Mouse (Mus musculus) CH12.LX (cell line): ENCODE data around the gene Nags. TPM values are rescaled to one million over a fixed set of nuclear protein-coding genes. Genes with fewer than 3 reads are reported as not detected.

Source experiments
- DNase-seq: peaks from one replicate; pipeline ENCODE4 v3.0.0-alpha.2; 2013; ENCODE audit errors: extremely low read depth
- H3K27ac ChIP-seq: 2 replicates; pipeline ENCODE4 v1.5.1; 2012; ENCODE audit warnings: low read depth, mild to moderate bottlenecking, control low read depth, moderate library complexity; ENCODE audit not compliant: insufficient read depth
- H3K27me3 ChIP-seq: replicated peaks from 2 replicates; pipeline ENCODE3; 2012; ENCODE audit warnings: inconsistent platforms
- H3K36me3 ChIP-seq, 2 experiments: replicated peaks in 1 of 2; 2 replicates each; pipeline versions ENCODE3 to v1.6.1; 2012; ENCODE audit warnings: inconsistent platforms in 1 of 2, low read length in 1 of 2, mild to moderate bottlenecking in 1 of 2, mixed read lengths in 1 of 2, moderate library complexity in 1 of 2; ENCODE audit not compliant: control insufficient read depth in 1 of 2, insufficient read depth in 1 of 2
- H3K4me1 ChIP-seq, 2 experiments: 2 replicates each; pipeline ENCODE4 v1.6.1; 2012; ENCODE audit warnings: inconsistent platforms in 1 of 2, moderate library complexity in 1 of 2; ENCODE audit not compliant: insufficient read depth in 2 of 2, control insufficient read depth in 1 of 2
- H3K4me2 ChIP-seq: 2 replicates; pipeline ENCODE4 v1.6.1; 2012; ENCODE audit warnings: low read depth, mild to moderate bottlenecking, control low read depth; ENCODE audit not compliant: poor library complexity, insufficient read depth, severe bottlenecking
- H3K4me3 ChIP-seq, 3 experiments: fragments of 150-350 bp in 1 of 3; sonication (generic) in 1 of 3; replicated peaks in 1 of 3; 2 replicates each; pipeline versions ENCODE3 to v1.5.1; 2011 to 2012; ENCODE audit warnings: low read depth in 2 of 3, low read length in 2 of 3, mild to moderate bottlenecking in 2 of 3, moderate library complexity in 2 of 3, control low read depth in 1 of 3, improper control_type of control experiment in 1 of 3, inconsistent platforms in 1 of 3, mixed read lengths in 1 of 3; ENCODE audit not compliant: poor library complexity in 1 of 3
- H3K79me2 ChIP-seq: replicated peaks from 2 replicates; pipeline ENCODE4 v1.6.1; 2012; ENCODE audit warnings: mild to moderate bottlenecking, moderate library complexity; ENCODE audit not compliant: control insufficient read depth, poor library complexity, insufficient read depth, severe bottlenecking; ENCODE audit errors: extremely low read depth
- H3K9ac ChIP-seq: 2 replicates; pipeline ENCODE4 v1.6.1; 2012; ENCODE audit warnings: low read depth, mild to moderate bottlenecking, control low read depth, moderate library complexity; ENCODE audit not compliant: insufficient read depth
- H3K9me3 ChIP-seq: replicated peaks from 2 replicates; pipeline ENCODE3; 2012; ENCODE audit warnings: low read length, inconsistent platforms, mixed read lengths
- CHD2 ChIP-seq: IDR thresholded peaks from 2 replicates; pipeline ENCODE4 v1.6.1; 2011; ENCODE audit warnings: low read length, improper control_type of control experiment
- ELF1 ChIP-seq: IDR thresholded peaks from 2 replicates; pipeline ENCODE4 v1.6.1; 2014; ENCODE audit warnings: low read depth, mild to moderate bottlenecking, inconsistent platforms, low read length, improper control_type of control experiment
- EP300 ChIP-seq: IDR thresholded peaks from 2 replicates; pipeline ENCODE4 v1.6.1; 2011; ENCODE audit warnings: low read length, improper control_type of control experiment
- ETS1 ChIP-seq: conservative IDR thresholded peaks from 2 replicates; pipeline ENCODE4 v1.6.1; 2012; ENCODE audit warnings: low read depth, mild to moderate bottlenecking, inconsistent platforms, low read length, improper control_type of control experiment, moderate library complexity
- GABPA ChIP-seq: IDR thresholded peaks from 2 replicates; pipeline ENCODE4 v1.6.1; 2012; ENCODE audit warnings: low read depth, low read length, improper control_type of control experiment, inconsistent platforms; ENCODE audit not compliant: insufficient replicate concordance
- HCFC1 ChIP-seq: IDR thresholded peaks from 2 replicates; pipeline ENCODE4 v1.6.1; 2012; ENCODE audit warnings: low read depth, mild to moderate bottlenecking, inconsistent platforms, low read length, improper control_type of control experiment
- IRF4 ChIP-seq: IDR thresholded peaks from 2 replicates; pipeline ENCODE4 v1.6.1; 2014; ENCODE audit warnings: low read depth, mild to moderate bottlenecking, inconsistent platforms, low read length, improper control_type of control experiment
- JUN ChIP-seq: IDR thresholded peaks from 2 replicates; pipeline ENCODE4 v1.6.1; 2011; ENCODE audit warnings: low read depth, mild to moderate bottlenecking, low read length, improper control_type of control experiment, moderate library complexity; ENCODE audit not compliant: insufficient read depth
- JUND ChIP-seq: conservative IDR thresholded peaks from 2 replicates; pipeline ENCODE4 v1.6.1; 2011; ENCODE audit warnings: low read depth, low read length, improper control_type of control experiment
- KAT2A ChIP-seq: IDR thresholded peaks from 2 replicates; pipeline ENCODE4 v1.6.1; 2012; ENCODE audit warnings: low read length, improper control_type of control experiment, inconsistent platforms; ENCODE audit not compliant: insufficient replicate concordance
- MAX ChIP-seq: IDR thresholded peaks from 2 replicates; pipeline ENCODE4 v1.6.1; 2011; ENCODE audit warnings: low read length, improper control_type of control experiment
- MAZ ChIP-seq: IDR thresholded peaks from 2 replicates; pipeline ENCODE4 v1.6.1; 2012; ENCODE audit warnings: low read depth, mild to moderate bottlenecking, inconsistent platforms, low read length, improper control_type of control experiment, moderate library complexity
- MEF2A ChIP-seq: IDR thresholded peaks from 2 replicates; pipeline ENCODE4 v1.6.1; 2014; ENCODE audit warnings: low read depth, mild to moderate bottlenecking, inconsistent platforms, low read length, improper control_type of control experiment, borderline replicate concordance
- MYC ChIP-seq: IDR thresholded peaks from 2 replicates; pipeline ENCODE4 v1.6.1; 2011; ENCODE audit warnings: low read depth, mild to moderate bottlenecking, improper control_type of control experiment, low read length
- NELFE ChIP-seq: IDR thresholded peaks from 2 replicates; pipeline ENCODE4 v1.6.1; 2011; ENCODE audit warnings: low read depth, low read length, improper control_type of control experiment
- NRF1 ChIP-seq: IDR thresholded peaks from 2 replicates; pipeline ENCODE4 v1.6.1; 2014; ENCODE audit warnings: low read depth, mild to moderate bottlenecking, inconsistent platforms, low read length, improper control_type of control experiment, moderate library complexity
- PAX5 ChIP-seq: IDR thresholded peaks from 2 replicates; pipeline ENCODE4 v1.6.1; 2012; ENCODE audit warnings: low read length, inconsistent platforms, mixed read lengths
- POLR2AphosphoS2 ChIP-seq: IDR thresholded peaks from 2 replicates; pipeline ENCODE4 v1.6.1; 2011; ENCODE audit warnings: low read depth, low read length, improper control_type of control experiment
- RAD21 ChIP-seq: IDR thresholded peaks from 2 replicates; pipeline ENCODE4 v1.6.1; 2011; ENCODE audit warnings: low read depth, mild to moderate bottlenecking, low read length, improper control_type of control experiment, moderate library complexity
- RCOR1 ChIP-seq: conservative IDR thresholded peaks from 2 replicates; pipeline ENCODE4 v1.6.1; 2012; ENCODE audit warnings: low read depth, mild to moderate bottlenecking, inconsistent platforms, low read length, improper control_type of control experiment
- SIN3A ChIP-seq: IDR thresholded peaks from 2 replicates; pipeline ENCODE4 v1.6.1; 2012; ENCODE audit warnings: low read length, improper control_type of control experiment, inconsistent platforms
- SMC3 ChIP-seq: IDR thresholded peaks from 2 replicates; pipeline ENCODE4 v1.6.1; 2011; ENCODE audit warnings: low read depth, low read length, improper control_type of control experiment
- TBP ChIP-seq: conservative IDR thresholded peaks from 2 replicates; pipeline ENCODE4 v1.6.1; 2011; ENCODE audit warnings: low read depth, low read length, improper control_type of control experiment
- TCF12 ChIP-seq: IDR thresholded peaks from 2 replicates; pipeline ENCODE4 v1.6.1; 2014; ENCODE audit warnings: low read depth, mild to moderate bottlenecking, inconsistent platforms, low read length, improper control_type of control experiment
- UBTF ChIP-seq: IDR thresholded peaks from 2 replicates; pipeline ENCODE4 v1.6.1; 2012; ENCODE audit warnings: low read depth, mild to moderate bottlenecking, inconsistent platforms, low read length, improper control_type of control experiment, moderate library complexity
- USF2 ChIP-seq: conservative IDR thresholded peaks from 2 replicates; pipeline ENCODE4 v1.6.1; 2011; ENCODE audit warnings: low read depth, low read length, improper control_type of control experiment
- ZC3H11A ChIP-seq: IDR thresholded peaks from 2 replicates; pipeline ENCODE4 v1.6.1; 2012; ENCODE audit warnings: low read depth, mild to moderate bottlenecking, inconsistent platforms, low read length, improper control_type of control experiment
- ZKSCAN1 ChIP-seq: IDR thresholded peaks from 2 replicates; pipeline ENCODE4 v1.6.1; 2012; ENCODE audit warnings: low read depth, inconsistent platforms, low read length, improper control_type of control experiment, borderline replicate concordance
- ZMIZ1 ChIP-seq: IDR thresholded peaks from 2 replicates; pipeline ENCODE4 v1.6.1; 2012; ENCODE audit warnings: low read depth, mild to moderate bottlenecking, inconsistent platforms, low read length, improper control_type of control experiment
- ZNF384 ChIP-seq: IDR thresholded peaks from 2 replicates; pipeline ENCODE4 v1.6.1; 2012; ENCODE audit warnings: low read depth, low read length, improper control_type of control experiment, inconsistent platforms
- dilution Hi-C: fragments of 300-500 bp; cut with MboI; formaldehyde crosslinking; loops from 2 replicates; pipeline ENCODE4 v1.14.3; 2020; ENCODE audit warnings: low sequenced_read_pairs; ENCODE audit not compliant: extremely low pct_unique_long_range_greater_than_20kb, extremely low pct_ligation_motif_present
- in situ Hi-C: fragments of 300-500 bp; cut with MboI; formaldehyde crosslinking; loops from 3 replicates; pipeline ENCODE4 v1.14.3; 2019; ENCODE audit warnings: low sequenced_read_pairs, low pct_ligation_motif_present, low pct_unique_long_range_greater_than_20kb, mixed read lengths
- polyA plus RNA-seq: library from polyadenylated mRNA; unstranded; fragments of >175 nt; gene quantifications from 2 replicates; pipeline ENCODE4 v1.2.1, GENCODE M21; 2012; ENCODE audit warnings: low read depth; ENCODE audit not compliant: insufficient read length
- total RNA-seq, 2 experiments: library from RNA; depleted of rRNA; stranded (reverse); fragments of 300-350 nt in 1 of 2; fragments of >200 nt in 1 of 2; gene quantifications; 2 replicates each; pipeline ENCODE4 v1.2.3; 2012 to 2014

Gene Nags
- total and polyA plus RNA-seq, 3 experiments, result not detected

DNA sequence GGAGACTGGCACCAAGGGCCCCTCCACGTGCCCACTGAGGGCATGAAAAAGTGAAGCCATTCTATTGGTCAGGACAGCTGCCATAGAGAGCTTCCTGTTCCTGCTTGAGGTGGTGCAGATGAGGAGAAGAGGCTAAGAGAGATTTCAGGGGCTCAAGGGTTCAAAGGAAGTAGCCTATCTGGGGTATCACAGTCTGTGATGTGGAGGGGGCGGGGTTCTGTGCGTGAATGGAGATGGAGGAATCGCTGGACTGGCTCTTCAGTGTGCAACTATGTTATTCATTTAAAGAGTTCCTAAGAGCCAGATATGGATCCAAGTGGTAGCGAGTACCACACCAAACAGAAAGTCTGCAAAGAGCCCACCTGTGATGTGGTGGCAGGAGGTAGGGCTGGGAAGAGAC lies 48.9 kb upstream of the Nags start:
- H3K9me3 ChIP-seq, result no peaks in the 10 kb centered on the region
- peak overlapping the region; percentile 52 for H3K4me2 ChIP-seq
- H3K4me3 ChIP-seq, result no peak overlapping the region
- H3K9ac ChIP-seq, result no peak overlapping the region
- no peak overlapping the region for H3K27ac ChIP-seq
- dilution Hi-C loops, result no loop called here
- peaks cover 97% of the 10 kb centered on the region for H3K27me3 ChIP-seq
- H3K36me3 ChIP-seq, result no peaks in the 10 kb centered on the region
- no peaks in the 10 kb centered on the region for H3K79me2 ChIP-seq
- in situ Hi-C loops, result loop anchor here (5.0 kb wide), 1 partner anchor 34 kb away; no protein-coding TSS in a partner anchor
- no peak for TF ChIP-seq USF2
- no peak for TF ChIP-seq SIN3A
- no peak for TF ChIP-seq GABPA
- TF ChIP-seq NRF1, result no peak
- no peak for TF ChIP-seq SMC3
- TF ChIP-seq ELF1, result 0 out of 2 replicates have a peak, but pooled peaks have one; percentile 16
- 0 out of 2 replicates have a peak, but pooled peaks have one; percentile 1 for TF ChIP-seq NELFE
- TF ChIP-seq MYC, result no peak
- TF ChIP-seq POLR2AphosphoS2, result no peak
- TF ChIP-seq, all 38 proteins: peak for 2
- H3K4me1 ChIP-seq, result peaks cover 8 to 13% of the 10 kb centered on the region in 2 experiments
- DNase-seq, result no peak

- Histone ChIP-seq H3K36me3 (no peaks in the 10 kb centered on the region), H3K79me2 (no peaks in the 10 kb centered on the region), H3K4me2 (peak overlapping the region; percentile 52), H3K9me3 (no peaks in the 10 kb centered on the region), H3K4me1 (peaks cover 11 to 18% of the 10 kb centered on the region in 2 experiments), H3K27ac (no peak overlapping the region), H3K4me3 (no peak overlapping the region), H3K27me3 (peaks cover 97% of the 10 kb centered on the region), H3K9ac (no peak overlapping the region)
- peak; percentile 83 for DNase-seq
- dilution Hi-C loops, result no loop called here
- in situ Hi-C loops, result loop anchor here (5.0 kb wide), 1 partner anchor 35 kb away; no protein-coding TSS in a partner anchor
- TF ChIP-seq TBP, result no peak
- no peak for TF ChIP-seq MAX
- TF ChIP-seq ELF1, result no peak
- TF ChIP-seq KAT2A, result no peak
- TF ChIP-seq NELFE, result 0 out of 2 replicates have a peak, but pooled peaks have one; percentile 14
- TF ChIP-seq HCFC1, result peak; percentile 49
- 0 out of 2 replicates have a peak, but pooled peaks have one; percentile 43 for TF ChIP-seq MEF2A
- no peak for TF ChIP-seq POLR2AphosphoS2
- no peak for TF ChIP-seq PAX5
- no peak for TF ChIP-seq ZNF384
- TF ChIP-seq ZMIZ1, result no peak
- TF ChIP-seq CHD2, result peak; percentile 83; the same call in 1 of the 2 replicates
- no peak for TF ChIP-seq MAZ
- no peak for TF ChIP-seq JUND
- TF ChIP-seq SMC3, result peak; percentile 83
- TF ChIP-seq IRF4, result peak; percentile 70; the same call in 1 of the 2 replicates
- TF ChIP-seq EP300, result no peak
- no peak for TF ChIP-seq SIN3A
- TF ChIP-seq ZC3H11A, result no peak
- TF ChIP-seq JUN, result no peak
- TF ChIP-seq MYC, result no peak
- TF ChIP-seq TCF12, result no peak; the same call in 1 of the 2 replicates
- TF ChIP-seq RAD21, result peak; percentile 36
- peak; percentile 78 for TF ChIP-seq USF2
- TF ChIP-seq ETS1, result no peak
- no peak for TF ChIP-seq ZKSCAN1
- no peak for TF ChIP-seq UBTF
- no peak for TF ChIP-seq RCOR1
Observed at GRCm38 (mm10) chr11:102096887-102097391, 48.4 kb upstream of the Nags start.
